Mouse (Mus musculus) urinary bladder, postnatal 36 days (tissue): ENCODE results near the gene Slc52a3.
"Not testable (repeated sequence)": the region's sequence is repeated elsewhere in the genome, so short reads cannot be mapped to it uniquely, and the experiment has no call there.

ENCODE experiments used
- DNase-seq, 2 experiments: peaks; one replicate each; pipeline ENCODE4 v3.0.0; 2022; ENCODE audit warnings: low spot score in 2 of 2, mixed read lengths in 1 of 2

Slc52a3 gene

DNA sequence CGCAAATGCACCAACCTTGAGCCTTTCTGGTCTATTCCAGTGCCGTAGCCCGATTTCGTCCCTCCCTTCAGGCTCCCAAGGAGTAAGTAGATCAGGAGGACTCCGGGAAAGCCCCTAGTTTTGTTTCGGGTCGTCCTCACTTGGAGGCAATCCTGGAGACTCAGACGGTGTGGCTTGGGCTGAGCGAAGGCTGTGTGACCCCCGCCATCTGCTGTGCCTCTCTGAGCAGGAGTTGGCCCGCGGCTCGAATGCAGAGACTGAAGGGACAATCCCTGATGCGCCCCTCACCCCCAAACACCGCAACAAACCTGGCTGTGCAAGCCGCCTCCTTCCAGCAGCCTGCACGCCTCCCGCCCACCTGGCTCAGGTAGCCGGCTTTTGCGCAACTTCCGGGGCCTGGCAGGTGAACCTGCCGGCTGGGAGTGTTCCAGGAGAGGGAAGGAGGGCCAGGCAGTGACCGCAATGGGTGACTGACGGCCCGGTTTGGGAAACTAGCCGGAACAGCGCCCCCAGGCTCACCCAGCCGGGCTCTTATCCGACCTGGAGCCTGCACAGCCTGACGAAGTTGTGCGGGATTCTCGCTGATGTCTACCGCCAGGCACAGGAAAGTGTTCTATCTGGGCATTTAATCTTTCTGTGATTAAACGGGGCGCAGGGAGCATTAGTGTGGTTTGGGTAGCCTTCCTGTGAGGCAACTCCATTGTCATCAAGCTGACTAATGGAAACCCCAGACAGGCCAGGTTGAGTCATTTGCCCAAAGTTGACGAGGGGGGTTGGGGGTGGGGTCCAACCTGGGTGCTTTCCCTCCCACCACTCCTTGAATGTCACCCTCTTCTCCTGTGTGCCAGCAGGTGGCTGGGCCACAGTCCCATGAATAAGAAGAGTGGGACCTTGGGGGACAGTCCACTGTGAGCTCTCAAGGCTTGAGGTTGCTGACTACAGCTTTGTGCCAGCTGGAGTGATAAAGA is 22.4 kb upstream of the Slc52a3 start:
- DNase-seq: peak; percentile 72 to 79

DNA sequence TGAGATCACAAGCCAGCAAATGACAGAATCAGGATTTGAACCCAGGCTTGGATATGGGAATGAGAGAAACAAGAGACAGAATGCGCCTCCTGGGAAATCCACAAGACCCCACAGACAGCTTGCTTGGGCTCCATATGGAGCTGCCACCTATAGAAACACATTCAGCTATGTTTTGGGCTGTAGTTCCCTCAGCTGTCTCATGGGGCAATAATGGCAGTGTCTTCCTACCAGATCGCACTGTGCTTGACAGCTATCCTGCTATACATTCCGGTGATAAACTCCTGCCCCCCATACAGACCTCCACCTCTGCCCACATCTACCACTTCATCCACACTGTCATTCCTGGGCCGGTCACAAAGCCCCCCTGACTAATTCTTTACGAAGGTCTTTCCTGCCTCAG is 21.0 kb upstream of the Slc52a3 start:
- no peak for DNase-seq

DNA sequence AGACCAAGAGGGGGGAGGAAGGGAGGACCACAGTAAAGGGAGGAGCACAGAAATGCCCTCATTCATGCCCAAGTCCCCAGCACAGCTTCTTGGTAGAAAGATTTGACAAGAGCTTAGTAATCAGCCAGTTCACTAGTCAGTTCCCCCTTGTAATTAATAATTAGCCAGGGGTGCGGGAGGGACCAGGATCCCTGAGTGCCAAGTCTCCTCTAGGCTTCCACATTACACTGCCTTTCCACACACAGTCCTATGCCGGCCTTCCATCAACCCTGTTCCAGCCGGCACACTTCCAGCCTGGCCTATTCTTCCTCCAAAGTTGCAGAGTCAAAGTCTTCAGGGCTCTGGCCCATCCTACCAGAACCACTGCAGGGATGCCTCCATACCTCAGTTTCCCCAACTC is 20.2 kb upstream of the Slc52a3 start:
- DNase-seq: no peak

DNA sequence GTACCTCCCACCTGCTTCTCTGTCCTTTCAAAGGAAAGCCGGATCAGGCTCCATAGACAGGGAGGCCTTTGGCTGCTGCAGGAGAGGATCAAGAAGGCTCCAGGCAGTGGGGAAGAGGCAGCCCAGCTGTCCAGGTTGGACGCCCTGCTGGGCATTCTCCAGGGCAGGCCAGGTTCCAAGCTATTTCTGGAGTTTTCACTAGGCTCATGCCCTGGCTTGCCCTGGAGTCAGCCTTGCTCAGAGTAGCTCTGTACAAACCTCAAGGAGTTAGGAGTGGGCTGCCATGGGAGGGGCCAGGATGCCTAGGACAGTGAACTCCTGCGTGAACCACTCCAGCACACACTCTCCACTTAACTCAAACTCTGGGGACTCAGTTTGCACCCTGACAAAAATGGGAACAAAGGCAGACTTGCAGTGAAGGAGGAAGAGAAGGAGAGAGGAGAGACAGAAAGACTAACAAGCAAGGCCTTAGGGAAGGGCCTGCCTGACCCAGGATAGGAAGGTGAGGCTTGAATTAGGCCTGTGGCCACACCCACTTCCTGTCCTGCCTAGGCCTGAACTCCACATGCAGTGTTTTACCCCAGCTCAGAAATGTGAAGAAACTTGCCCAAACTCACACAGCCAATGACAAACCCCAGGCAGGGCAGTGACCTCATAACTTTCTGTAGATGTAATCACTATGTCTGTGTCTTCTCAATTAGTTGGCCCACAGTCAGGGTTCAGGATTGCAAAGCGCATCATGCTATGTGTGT is 18.4 kb upstream of the Slc52a3 start:
- DNase-seq: peak; percentile 46 to 56

DNA sequence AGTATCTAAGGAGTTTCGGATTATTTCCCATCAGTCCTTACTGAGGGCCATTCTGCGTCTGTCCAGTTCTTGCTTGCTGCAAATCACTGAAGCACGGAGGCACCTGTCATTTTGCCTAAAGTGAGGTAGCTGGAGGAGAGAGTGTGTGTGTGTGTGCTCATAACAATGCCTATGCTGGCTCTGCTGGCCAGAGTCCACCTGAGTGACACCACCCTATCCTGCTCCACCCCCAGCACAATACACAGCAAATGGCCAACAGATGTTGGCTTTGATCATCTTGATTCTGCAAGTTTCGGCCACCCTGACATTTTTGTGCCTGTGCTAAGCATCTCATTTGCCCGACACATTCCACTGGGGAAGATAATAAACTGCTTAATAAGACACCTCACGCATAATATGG is 17.8 kb upstream of the Slc52a3 start:
- no peak for DNase-seq

DNA sequence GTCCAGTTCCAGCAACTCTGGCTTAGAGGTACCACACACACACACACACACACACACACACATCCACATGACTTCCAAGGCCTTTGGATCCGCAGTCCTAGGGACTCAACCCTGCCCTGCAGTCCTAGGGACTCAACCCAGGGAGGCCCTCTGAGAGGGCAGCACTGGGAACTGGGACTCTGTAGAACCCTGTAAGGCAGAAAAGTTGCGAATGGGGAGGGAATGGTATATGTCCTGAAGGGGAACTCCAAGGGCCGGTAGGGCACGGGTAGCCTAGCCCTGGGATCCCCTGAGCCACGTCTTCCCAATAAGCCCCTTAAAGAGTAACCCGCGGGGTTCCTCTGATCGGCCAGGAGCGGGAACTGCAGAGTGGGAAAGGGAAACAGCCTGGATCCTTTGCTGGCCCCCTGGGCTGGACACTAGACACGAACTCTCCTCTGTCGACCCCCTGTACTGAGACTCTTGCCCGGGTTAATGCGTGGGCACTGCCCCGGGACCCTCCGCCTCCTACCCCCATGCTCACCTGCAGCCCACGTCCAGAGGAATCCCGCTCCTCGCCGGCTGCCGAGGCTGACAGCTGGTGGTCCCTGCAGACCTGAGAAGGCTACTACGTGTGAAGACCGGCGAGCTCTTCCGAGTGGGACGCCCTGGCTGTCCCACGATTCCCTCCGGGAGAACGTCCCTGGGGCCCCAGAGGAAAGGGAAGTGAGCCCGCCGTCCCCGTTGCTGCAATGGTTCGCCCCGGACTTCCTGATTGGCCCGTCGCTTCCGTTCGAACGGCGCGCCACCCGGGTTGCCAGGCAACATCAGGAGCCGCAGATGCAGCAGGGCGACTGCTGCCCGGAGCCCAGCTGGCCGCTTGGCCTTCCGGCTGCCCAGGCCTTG is 16.6 kb upstream of the Slc52a3 start, which contains the start of gene Fam110a:
Fam110a (minus strand) TSS at position 750 of the 885 bp plus-strand sequence.
- DNase-seq: peak; percentile 86 to 92

DNA sequence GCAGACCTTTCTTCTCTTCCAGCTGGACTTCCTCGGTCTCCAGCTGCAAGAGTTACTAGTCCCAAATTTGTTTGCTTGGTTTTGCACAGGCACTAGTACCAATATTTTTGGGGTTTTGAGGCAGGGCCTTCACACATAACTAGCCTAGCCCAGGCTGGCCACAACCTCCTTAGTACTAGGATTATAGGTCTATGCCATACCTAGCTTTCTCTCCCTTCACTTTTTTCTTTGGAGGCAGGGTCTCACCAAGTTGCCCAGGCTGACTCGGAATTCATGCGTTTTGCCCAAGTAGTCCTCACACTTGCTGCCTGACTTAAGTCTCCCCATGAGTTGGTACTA is 16.0 kb upstream of the Slc52a3 start:
- no peak for DNase-seq

DNA sequence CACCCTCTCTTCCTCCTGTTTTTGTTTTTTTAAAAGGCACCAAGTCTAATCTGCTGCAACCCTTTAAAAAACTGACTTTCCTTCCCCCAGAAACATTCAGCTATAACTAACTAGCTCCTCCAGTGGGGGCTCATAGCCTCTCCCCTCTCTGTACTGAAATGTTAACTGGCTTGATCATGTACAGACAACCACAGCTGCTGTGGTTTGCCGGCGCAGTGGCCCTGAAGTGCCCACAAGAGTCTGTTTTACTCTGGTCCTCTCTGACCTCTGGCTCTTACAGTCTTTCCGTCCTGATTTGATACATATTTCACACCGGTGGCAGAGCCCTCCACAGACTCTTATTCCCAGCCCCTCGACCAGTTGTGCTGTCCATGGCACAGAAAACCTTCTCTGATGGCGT is 15.0 kb upstream of the Slc52a3 start:
- no peak for DNase-seq

DNA sequence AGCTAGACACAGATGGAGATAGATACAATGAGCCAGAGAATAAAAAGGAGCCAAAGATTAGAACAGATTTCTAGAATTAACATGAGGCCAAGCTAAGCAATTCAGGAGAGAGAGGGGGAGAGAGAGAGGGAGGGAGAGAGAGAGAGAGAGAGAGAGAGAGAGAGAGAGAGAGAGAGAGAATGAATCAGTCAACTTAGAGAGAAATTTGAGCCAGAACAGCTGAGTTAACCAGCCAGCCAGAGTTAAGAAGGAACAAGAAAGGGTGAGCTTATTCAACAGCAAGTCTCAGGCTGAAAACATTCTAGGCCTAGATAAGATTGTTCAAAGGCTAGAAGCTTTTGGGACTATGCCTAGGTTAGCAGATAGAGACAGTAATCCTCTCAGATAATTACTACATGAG is 13.8 kb upstream of the Slc52a3 start:
- DNase-seq: no peak

DNA sequence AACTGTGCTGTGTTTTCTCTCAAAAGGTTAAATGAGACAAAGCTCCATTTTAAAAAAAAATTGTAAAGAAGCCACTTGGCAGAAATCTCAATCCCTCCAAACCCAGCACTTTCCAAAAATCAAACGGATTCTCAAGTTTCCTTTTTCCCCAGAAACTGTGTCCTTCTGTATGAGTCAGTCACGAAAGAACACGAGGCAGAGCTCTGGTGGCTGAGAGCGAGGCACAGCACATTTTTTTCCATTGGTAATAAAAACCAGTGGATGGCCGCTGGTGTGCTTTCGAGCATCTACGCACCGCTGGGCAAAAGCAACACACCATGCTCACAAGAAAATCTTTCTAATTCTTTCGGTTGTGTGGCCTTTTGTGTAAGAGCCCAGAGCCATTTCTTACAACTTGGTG is 12.3 kb upstream of the Slc52a3 start:
- no peak for DNase-seq

DNA sequence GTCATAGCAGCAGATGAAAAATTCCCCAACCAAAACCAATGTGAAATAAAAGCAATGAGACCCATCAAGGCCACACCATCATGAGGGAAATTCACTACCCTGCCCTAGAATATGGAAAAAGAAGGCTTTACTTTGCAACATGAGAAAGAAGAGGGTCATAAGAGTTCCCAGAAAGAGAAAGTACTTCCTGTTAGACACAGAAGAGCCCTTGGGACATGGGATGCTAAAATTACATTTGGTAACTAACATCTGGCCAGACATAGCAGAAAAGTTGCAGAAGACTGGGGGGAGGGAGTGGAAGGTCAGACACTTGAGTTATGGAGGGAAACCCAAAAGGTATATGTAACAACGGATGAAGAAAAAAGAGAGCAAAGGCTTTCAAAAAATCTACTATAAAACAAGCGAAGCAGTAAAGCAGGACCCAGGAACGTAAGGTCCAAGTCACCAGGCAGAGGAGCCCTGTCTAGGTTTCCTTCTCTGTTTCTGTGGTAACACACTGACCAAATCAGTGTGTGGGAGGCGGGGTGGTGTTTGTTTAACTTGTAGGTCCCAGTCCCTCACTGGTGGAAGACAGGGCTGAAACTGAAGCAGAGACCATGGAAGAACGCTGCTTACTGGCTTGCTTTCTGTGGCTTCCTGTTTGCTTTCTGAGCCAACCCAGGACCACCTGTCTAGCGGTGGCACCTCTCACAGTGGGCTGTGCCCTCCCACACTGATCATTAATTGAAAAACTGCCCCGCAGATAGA is 10.7 kb upstream of the Slc52a3 start:
- DNase-seq: no peak

DNA sequence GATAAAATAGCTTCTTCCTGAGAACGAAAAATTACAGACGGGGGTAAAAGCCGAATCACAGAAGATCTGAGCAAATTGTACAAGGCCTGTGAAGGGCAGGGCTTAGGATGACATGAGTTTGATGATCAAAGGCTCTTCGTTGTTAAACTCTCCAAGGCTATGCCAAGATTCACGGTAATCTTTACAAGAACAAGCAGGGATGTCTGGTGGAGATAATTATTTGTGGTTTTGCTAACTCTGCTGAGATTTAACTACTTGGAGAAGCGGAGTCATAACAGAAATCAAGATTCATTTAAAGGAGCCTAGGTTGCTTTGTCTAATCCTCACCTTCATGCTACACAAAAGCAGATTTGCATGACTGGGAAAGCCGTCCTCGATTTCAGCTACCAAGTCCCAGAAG is 9.4 kb upstream of the Slc52a3 start:
- DNase-seq: no peak

DNA sequence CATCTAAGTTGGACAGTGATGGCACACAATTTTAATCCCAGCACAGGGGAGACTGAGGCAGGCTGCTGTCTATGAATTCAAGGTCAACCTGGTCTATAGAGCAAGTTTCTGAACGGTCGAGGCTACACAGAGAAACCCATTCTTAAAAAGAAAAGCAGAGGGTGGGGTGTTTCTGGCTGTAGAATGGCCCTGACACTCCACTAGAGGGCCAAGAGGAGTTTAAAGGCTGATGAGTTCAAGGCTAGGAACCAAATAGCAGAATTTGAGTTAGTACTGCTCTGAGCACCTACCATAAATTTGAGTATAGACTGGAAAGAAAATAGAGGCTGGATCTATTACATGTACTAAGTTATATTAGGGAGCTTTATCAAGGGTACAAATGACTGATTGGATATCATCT is 7.3 kb upstream of the Slc52a3 start:
- DNase-seq: no peak

DNA sequence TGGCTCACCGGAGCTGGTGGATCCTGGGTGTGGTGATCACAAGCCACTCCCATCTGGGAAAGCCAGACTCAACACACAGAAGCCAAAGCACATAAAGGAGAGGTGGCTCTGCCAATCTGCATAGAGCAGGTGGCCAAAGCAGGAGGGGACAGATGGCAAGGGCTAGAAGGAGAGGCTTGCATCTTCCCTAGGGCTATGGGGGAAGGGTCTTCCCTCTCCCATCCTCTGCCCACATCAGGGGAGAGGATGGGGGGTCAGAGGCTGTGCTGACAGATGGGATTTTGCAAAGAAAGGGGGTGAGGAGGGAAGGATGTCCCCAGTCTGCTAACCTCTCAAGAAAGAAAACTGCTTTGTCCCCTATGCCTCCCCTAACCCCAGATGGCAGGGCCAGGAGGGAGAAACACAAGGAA is 5.3 kb upstream of the Slc52a3 start:
- no peak for DNase-seq

DNA sequence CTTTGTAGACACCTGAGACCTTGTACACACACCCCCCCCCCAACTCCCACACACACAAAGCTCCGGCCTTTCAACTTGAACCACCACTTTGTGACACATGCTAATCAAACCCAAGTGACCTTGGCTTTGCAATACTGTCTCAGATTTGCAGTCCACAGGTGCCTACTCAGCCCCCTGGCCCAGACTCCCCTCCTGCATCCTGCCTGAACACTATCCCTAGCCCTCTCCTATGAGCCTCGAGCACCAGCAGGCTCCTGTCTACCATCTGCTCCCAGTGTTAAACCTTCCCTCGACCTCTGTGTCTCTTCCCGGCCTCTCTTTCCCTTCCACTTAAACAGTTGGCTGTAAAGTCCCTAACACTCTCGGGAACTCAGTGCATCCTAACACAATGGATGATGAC is 4.9 kb upstream of the Slc52a3 start:
- DNase-seq: no peak

DNA sequence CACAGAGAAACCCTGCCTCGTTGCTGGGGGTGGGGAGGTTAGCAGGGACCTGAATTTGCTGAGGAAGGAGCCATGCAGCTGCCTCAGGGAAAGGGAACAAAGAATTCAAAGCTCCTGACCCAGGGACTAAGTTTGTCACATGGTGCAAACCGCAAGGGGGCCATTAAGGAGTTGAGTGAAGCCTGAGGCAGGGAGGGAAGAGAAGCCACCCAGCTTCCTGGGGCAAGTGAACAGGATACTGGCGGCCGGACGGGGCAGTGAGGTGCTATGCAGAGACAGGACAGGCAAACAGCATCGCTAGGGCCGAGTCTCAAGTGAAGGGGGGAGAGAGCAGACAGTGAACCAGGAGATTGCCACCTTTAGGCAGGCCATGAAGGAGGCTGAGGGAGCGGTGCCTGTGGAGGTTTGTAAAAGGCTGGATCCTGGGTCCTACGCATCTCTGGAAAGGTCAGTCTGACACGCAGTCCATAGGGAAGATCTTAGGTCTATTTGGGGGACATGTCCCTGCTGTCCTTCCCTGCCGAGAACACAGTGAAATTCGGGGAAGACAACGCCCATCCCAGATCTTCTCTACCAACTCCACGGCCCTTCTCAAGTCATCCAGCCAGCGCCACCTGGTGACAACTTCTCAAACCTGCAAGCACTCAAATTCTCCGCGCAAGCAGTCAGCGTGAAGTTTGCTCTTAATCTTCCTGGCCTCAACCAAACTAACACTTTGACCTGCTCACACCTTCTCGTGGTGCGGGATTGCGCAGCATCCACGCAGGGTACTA is 1.8 kb upstream of the Slc52a3 start:
- DNase-seq: peak; percentile 72 to 80

DNA sequence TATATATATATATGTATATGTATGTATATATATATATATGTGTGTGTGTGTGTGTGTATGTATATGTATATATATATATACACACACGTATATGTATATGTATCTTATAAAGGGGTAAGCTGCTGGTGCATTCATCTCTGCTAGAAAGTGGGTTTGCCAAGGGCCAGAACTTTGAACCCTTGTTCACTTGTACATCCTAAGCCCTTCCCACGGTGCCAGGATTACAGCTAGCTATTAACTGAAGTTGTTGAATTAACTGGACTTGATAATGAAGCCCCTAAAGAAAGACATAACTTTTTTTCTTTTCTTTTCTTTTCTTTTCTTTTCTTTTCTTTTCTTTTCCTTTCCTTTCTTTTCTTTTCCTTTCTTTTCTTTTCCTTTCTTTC is 872 bp downstream of the Slc52a3 start:
- DNase-seq: not testable (repeated sequence)

DNA sequence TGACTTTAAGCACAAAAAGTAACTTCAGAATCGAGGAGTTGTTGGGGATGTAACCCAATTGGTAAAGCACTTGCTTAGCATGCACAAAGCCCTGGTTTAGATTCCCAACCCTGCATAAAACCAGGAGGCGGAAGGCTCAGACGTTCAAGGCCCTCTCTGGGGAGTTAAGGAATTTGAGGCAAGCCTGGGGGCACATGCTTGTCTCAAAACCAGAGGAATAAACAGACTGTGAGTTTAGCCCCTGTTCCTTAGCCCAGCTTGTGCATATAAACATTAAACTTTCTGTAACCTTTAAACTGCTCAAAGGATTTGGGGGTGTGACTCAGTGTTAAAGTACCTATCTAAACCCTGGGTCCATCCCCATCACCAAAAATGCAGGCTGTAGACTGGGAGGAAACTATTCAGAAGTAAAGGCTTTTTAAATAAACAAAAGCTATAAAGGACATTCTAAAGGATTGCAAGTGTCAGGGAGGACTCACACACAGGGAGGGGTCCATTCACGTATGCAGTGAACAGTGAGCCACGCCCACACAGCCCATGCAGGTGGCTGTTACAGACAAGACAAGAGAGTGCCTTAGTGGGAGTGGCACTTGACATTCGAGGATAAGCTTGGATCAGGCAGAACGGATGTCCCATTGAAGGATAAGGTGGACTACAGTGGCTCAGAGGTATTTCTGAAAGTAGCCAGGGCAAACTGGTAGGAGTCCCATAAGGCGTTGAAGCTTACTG is 1.6 kb downstream of the Slc52a3 start:
- DNase-seq: no peak

DNA sequence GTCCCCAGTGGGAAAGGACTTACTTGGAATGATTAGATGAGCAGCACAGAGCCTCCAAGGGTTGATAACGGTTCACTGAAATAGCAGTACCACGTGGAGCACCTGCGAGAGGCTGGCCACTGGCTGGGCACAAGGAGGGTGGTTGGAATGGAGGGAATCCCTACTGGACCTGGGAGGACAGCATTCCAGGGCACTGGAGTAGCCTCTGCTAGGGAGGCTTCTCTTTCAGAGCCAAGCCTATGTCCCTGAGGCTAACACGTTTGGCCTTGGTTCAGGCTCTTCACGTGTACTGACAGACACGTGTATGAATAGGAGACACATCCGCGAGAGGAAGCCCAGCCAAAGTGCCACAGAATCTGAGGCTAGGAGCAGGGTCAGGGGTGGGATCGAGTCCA is 2.2 kb downstream of the Slc52a3 start:
- no peak for DNase-seq

DNA sequence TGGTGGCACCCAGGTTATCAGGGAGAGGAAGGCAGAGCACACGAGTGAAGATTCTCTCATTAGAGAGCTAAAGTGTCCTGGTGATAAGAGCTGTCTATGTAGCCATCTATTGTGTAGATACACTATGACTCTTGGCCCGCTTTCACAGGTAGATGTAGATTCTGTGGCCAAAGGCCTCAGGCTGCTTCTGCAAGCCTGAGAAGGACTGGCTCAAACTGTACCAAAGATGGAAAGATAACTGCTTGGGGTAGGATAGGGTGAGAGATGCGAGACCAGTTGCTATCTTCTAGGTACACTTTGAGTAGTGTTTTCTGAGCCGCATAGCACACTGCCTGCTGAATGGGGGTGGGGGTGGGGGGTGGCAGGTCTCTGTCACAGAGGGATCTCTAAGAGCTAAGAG is 2.6 kb downstream of the Slc52a3 start:
- no peak for DNase-seq
